Mouse (Mus musculus): ENCODE results near the gene Mpo. TPM values are rescaled to one million over a fixed set of nuclear protein-coding genes. Genes with fewer than 3 reads are reported as not detected.

Gene Mpo
- total and polyA plus RNA-seq, 3 experiments = 0.13 TPM; not detected in 2

GRCm38 (mm10) chr11:87744964-87745363 lies 48.4 kb upstream of the Mpo start:
- no peak for DNase-seq (ENCODE audit: low read depth, low spot score)
- Histone ChIP-seq H3K9me3 (replicated peaks; ENCODE audit: insufficient read depth, low read length) (no peaks in the 10 kb centered on the region), H3K79me2 (ENCODE audit: control insufficient read depth, insufficient read depth, low read length, poor library complexity) (peaks cover 15% of the 10 kb centered on the region), H3K36me3 (ENCODE audit: control insufficient read depth in 1 of 2, insufficient read depth in 2 of 2, low read length in 2 of 2) (peaks cover 10 to 13% of the 10 kb centered on the region in 2 experiments), H3K9ac (ENCODE audit: control insufficient read depth, low read depth, low read length, poor library complexity, severe bottlenecking) (no peak overlapping the region), H3K27me3 (ENCODE audit: control insufficient read depth in 1 of 2, insufficient read depth in 2 of 2, low read length in 2 of 2) (no peaks in the 10 kb centered on the region), H3K4me1 (ENCODE audit: control insufficient read depth in 1 of 2, insufficient read depth in 2 of 2, low read length in 2 of 2) (peaks cover 0 to 10% of the 10 kb centered on the region in 2 experiments; a peak in 2 of 4 replicates), H3K27ac (ENCODE audit: control insufficient read depth, low read depth, low read length) (no peak overlapping the region), H3K4me3 (ENCODE audit: control insufficient read depth in 1 of 2, insufficient read depth in 1 of 2, low read depth in 2 of 2, low read length in 2 of 2) (no peak overlapping the region)
- TF ChIP-seq POLR2A (IDR thresholded peaks at IDR 0.05; ENCODE audit: control insufficient read depth in 1 of 2, insufficient read depth in 1 of 2, low read depth in 1 of 2, low read length in 2 of 2, poor library complexity in 1 of 2) = peak in 1 of 2 experiments; percentile 23; a peak in 1 of 4 replicates
- no peak for TF ChIP-seq USF2 (IDR thresholded peaks at IDR 0.05; ENCODE audit: borderline replicate concordance in 1 of 2, insufficient read depth in 1 of 2, low read depth in 1 of 2, low read length in 2 of 2)

- H3K36me3 ChIP-seq (ENCODE audit: control insufficient read depth in 1 of 2, insufficient read depth in 2 of 2, low read length in 2 of 2) = peaks cover 11 to 13% of the 10 kb centered on the region in 2 experiments
- H3K27me3 ChIP-seq (ENCODE audit: control insufficient read depth in 1 of 2, insufficient read depth in 2 of 2, low read length in 2 of 2) = no peaks in the 10 kb centered on the region
- H3K4me3 ChIP-seq (ENCODE audit: control insufficient read depth in 1 of 2, insufficient read depth in 1 of 2, low read depth in 2 of 2, low read length in 2 of 2) = no peak overlapping the region
- H3K79me2 ChIP-seq (ENCODE audit: control insufficient read depth, insufficient read depth, low read length, poor library complexity) = peaks cover 23% of the 10 kb centered on the region
- peaks cover 0 to 19% of the 10 kb centered on the region in 2 experiments; a peak in 2 of 4 replicates for H3K4me1 ChIP-seq (ENCODE audit: control insufficient read depth in 1 of 2, insufficient read depth in 2 of 2, low read length in 2 of 2)
- TF ChIP-seq TAL1 (IDR thresholded peaks at IDR 0.05; ENCODE audit: low read length) = no peak
- TF ChIP-seq POLR2A (IDR thresholded peaks at IDR 0.05; ENCODE audit: control insufficient read depth in 1 of 2, insufficient read depth in 1 of 2, low read depth in 1 of 2, low read length in 2 of 2, poor library complexity in 1 of 2) = 0 out of 4 replicates have a peak, but pooled peaks of 1 of the 2 experiments have one; percentile 27
- no peak for TF ChIP-seq ZC3H11A (IDR thresholded peaks at IDR 0.05; ENCODE audit: low read depth, low read length)
- no peak for TF ChIP-seq ZNF384 (IDR thresholded peaks at IDR 0.05; ENCODE audit: low read depth, low read length)
- no peak overlapping the region for H3K27ac ChIP-seq (ENCODE audit: control insufficient read depth, low read depth, low read length)
- no peak for DNase-seq (ENCODE audit: low read depth, low spot score)
- H3K9me3 ChIP-seq (replicated peaks; ENCODE audit: insufficient read depth, low read length) = no peaks in the 10 kb centered on the region
- H3K9ac ChIP-seq (ENCODE audit: control insufficient read depth, low read depth, low read length, poor library complexity, severe bottlenecking) = no peak overlapping the region
Observed at GRCm38 (mm10) chr11:87745632-87746555, 47.5 kb upstream of the Mpo start.

GRCm38 (mm10) chr11:87747312-87747711 lies 46.1 kb upstream of the Mpo start:
- Histone ChIP-seq H3K4me1 (ENCODE audit: control insufficient read depth in 1 of 2, insufficient read depth in 2 of 2, low read length in 2 of 2) (peaks cover 5 to 30% of the 10 kb centered on the region in 2 experiments; a peak in 3 of 4 replicates), H3K36me3 (ENCODE audit: control insufficient read depth in 1 of 2, insufficient read depth in 2 of 2, low read length in 2 of 2) (peaks cover 3 to 18% of the 10 kb centered on the region in 2 experiments), H3K27me3 (ENCODE audit: control insufficient read depth in 1 of 2, insufficient read depth in 2 of 2, low read length in 2 of 2) (no peaks in the 10 kb centered on the region), H3K79me2 (ENCODE audit: control insufficient read depth, insufficient read depth, low read length, poor library complexity) (peaks cover 34% of the 10 kb centered on the region), H3K9me3 (replicated peaks; ENCODE audit: insufficient read depth, low read length) (no peaks in the 10 kb centered on the region), H3K27ac (ENCODE audit: control insufficient read depth, low read depth, low read length) (no peak overlapping the region), H3K9ac (ENCODE audit: control insufficient read depth, low read depth, low read length, poor library complexity, severe bottlenecking) (no peak overlapping the region; the same call in 1 of the 2 replicates), H3K4me3 (ENCODE audit: control insufficient read depth in 1 of 2, insufficient read depth in 1 of 2, low read depth in 2 of 2, low read length in 2 of 2) (no peak overlapping the region)
- TF ChIP-seq CHD2 (IDR thresholded peaks at IDR 0.05; ENCODE audit: low read length) = no peak
- TF ChIP-seq ZC3H11A (IDR thresholded peaks at IDR 0.05; ENCODE audit: low read depth, low read length) = no peak
- no peak for TF ChIP-seq NELFE (IDR thresholded peaks at IDR 0.05; ENCODE audit: low read depth, low read length)
- no peak for DNase-seq (ENCODE audit: low read depth, low spot score)

Measured in MEL (cell line).